Mouse (Mus musculus): ENCODE measurements around the gene Mylk2. TPM values are rescaled to one million over a fixed set of nuclear protein-coding genes. Genes with fewer than 3 reads are reported as not detected.

Gene Mylk2
- total and polyA plus RNA-seq, 3 experiments, result not detected

DNA sequence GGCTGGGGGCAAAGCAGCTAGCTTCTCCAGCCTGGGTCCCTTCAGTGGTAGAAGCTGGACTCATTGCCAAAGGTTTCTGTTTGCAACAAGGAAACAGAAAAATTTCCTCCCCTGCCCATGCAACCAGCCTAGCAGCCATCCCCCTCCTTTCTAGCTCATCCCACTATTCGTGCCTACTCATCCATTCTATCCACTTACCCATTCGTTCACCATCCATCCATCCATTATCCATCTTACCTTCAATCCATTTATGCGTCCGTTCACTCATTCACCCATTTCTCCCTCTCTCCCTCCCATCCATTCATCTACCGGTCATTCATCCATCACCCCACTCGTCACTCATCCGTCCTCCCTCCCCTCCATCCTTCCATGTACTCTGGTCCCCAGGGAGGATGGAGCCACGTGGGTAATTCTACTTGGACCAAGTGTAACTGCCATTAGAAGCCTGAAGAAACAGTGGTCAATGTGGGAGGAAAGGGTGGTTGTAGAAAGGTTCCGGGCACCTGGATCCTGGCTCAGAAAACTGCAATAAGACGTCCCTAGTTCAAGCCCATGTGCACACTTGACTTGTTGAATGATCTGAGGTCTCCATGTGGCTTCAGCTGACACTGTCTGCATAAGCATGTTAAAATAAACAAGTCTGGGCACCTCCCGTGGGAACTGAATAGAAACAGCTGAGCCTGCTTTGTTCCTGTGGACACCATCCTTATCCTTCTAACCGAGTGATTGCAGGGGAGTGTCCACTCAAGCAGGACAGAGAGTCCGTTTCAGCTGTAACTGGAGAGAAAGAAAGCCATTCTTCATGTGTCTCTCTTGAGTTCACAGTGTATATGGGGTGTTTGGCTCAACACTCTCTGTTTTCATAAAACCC lies 40.9 kb downstream of the Mylk2 start:
- H3K36me3 ChIP-seq (ENCODE audit: control insufficient read depth in 1 of 2, insufficient read depth in 2 of 2, low read length in 2 of 2), result no peaks in the 10 kb centered on the region

GRCm38 (mm10) chr2:152958116-152958515 lies 47.0 kb downstream of the Mylk2 start:
- Histone ChIP-seq H3K27me3 (ENCODE audit: control insufficient read depth in 1 of 2, insufficient read depth in 2 of 2, low read length in 2 of 2) (peaks cover 2 to 6% of the 10 kb centered on the region in 2 experiments), H3K27ac (ENCODE audit: control insufficient read depth, low read depth, low read length) (no peak overlapping the region), H3K4me3 (ENCODE audit: control insufficient read depth in 1 of 2, insufficient read depth in 1 of 2, low read depth in 2 of 2, low read length in 2 of 2) (no peak overlapping the region), H3K79me2 (ENCODE audit: control insufficient read depth, insufficient read depth, low read length, poor library complexity) (no peaks in the 10 kb centered on the region), H3K9ac (ENCODE audit: control insufficient read depth, low read depth, low read length, poor library complexity, severe bottlenecking) (no peak overlapping the region), H3K9me3 (replicated peaks; ENCODE audit: insufficient read depth, low read length) (no peaks in the 10 kb centered on the region), H3K36me3 (ENCODE audit: control insufficient read depth in 1 of 2, insufficient read depth in 2 of 2, low read length in 2 of 2) (no peaks in the 10 kb centered on the region; a peak in 1 of 4 replicates), H3K4me1 (ENCODE audit: control insufficient read depth in 1 of 2, insufficient read depth in 2 of 2, low read length in 2 of 2) (no peaks in the 10 kb centered on the region)
- no peak for TF ChIP-seq BHLHE40 (IDR thresholded peaks at IDR 0.05; ENCODE audit: borderline replicate concordance, low read depth, low read length)
- TF ChIP-seq MAX (IDR thresholded peaks at IDR 0.05; ENCODE audit: low read length), result no peak
- no peak for TF ChIP-seq GATA1 (IDR thresholded peaks at IDR 0.05; ENCODE audit: low read depth, low read length)
- no peak for TF ChIP-seq JUND (IDR thresholded peaks at IDR 0.05; ENCODE audit: low read depth, low read length)
- TF ChIP-seq MXI1 (IDR thresholded peaks at IDR 0.05; ENCODE audit: low read depth, low read length), result no peak
- TF ChIP-seq RCOR1 (IDR thresholded peaks at IDR 0.05; ENCODE audit: low read depth, low read length), result no peak
- TF ChIP-seq KAT2A (conservative IDR thresholded peaks at IDR 0.05; ENCODE audit: low read depth, low read length), result no peak
- no peak for TF ChIP-seq SIN3A (IDR thresholded peaks at IDR 0.05; ENCODE audit: low read length)
- no peak for TF ChIP-seq USF2 (IDR thresholded peaks at IDR 0.05; ENCODE audit: borderline replicate concordance in 1 of 2, insufficient read depth in 1 of 2, low read depth in 1 of 2, low read length in 2 of 2)
- no peak for TF ChIP-seq HCFC1 (IDR thresholded peaks at IDR 0.05; ENCODE audit: low read depth, low read length)
- no peak for TF ChIP-seq TBP (IDR thresholded peaks at IDR 0.05; ENCODE audit: low read depth, low read length)
- TF ChIP-seq POLR2AphosphoS5 (IDR thresholded peaks at IDR 0.05; ENCODE audit: borderline replicate concordance, low read depth, low read length), result no peak
- no peak for TF ChIP-seq NELFE (IDR thresholded peaks at IDR 0.05; ENCODE audit: low read depth, low read length)
- TF ChIP-seq MYB (IDR thresholded peaks at IDR 0.05; ENCODE audit: low read depth, low read length), result no peak
- TF ChIP-seq MAFK (IDR thresholded peaks at IDR 0.05; ENCODE audit: borderline replicate concordance, low read depth, low read length), result no peak
- TF ChIP-seq ZC3H11A (IDR thresholded peaks at IDR 0.05; ENCODE audit: low read depth, low read length), result no peak
- no peak for DNase-seq (ENCODE audit: low read depth, low spot score)

More for the DNA sequence above, 40.9 kb downstream of the Mylk2 start:
- H3K9ac ChIP-seq (ENCODE audit: control insufficient read depth, low read depth, low read length, poor library complexity, severe bottlenecking), result no peak overlapping the region
- H3K9me3 ChIP-seq (replicated peaks; ENCODE audit: insufficient read depth, low read length), result no peaks in the 10 kb centered on the region
- TF ChIP-seq ELF1 (IDR thresholded peaks at IDR 0.05; ENCODE audit: low read depth, low read length), result no peak
- TF ChIP-seq E2F4 (IDR thresholded peaks at IDR 0.05; ENCODE audit: borderline replicate concordance, low read depth, low read length), result no peak
- no peak for TF ChIP-seq MAFK (IDR thresholded peaks at IDR 0.05; ENCODE audit: borderline replicate concordance, low read depth, low read length)
- no peak for TF ChIP-seq MAZ (IDR thresholded peaks at IDR 0.05; ENCODE audit: low read depth, low read length)
- no peak for TF ChIP-seq POLR2A (IDR thresholded peaks at IDR 0.05; ENCODE audit: control insufficient read depth in 1 of 2, insufficient read depth in 1 of 2, low read depth in 1 of 2, low read length in 2 of 2, poor library complexity in 1 of 2)
- TF ChIP-seq POLR2AphosphoS2 (IDR thresholded peaks at IDR 0.05; ENCODE audit: low read length), result no peak
- TF ChIP-seq MYB (IDR thresholded peaks at IDR 0.05; ENCODE audit: low read depth, low read length), result no peak
- no peak for TF ChIP-seq ZMIZ1 (IDR thresholded peaks at IDR 0.05; ENCODE audit: low read depth, low read length)
- no peak for TF ChIP-seq POLR2AphosphoS5 (IDR thresholded peaks at IDR 0.05; ENCODE audit: borderline replicate concordance, low read depth, low read length)
- TF ChIP-seq NELFE (IDR thresholded peaks at IDR 0.05; ENCODE audit: low read depth, low read length), result no peak
- TF ChIP-seq CHD2 (IDR thresholded peaks at IDR 0.05; ENCODE audit: low read length), result no peak
- no peak for TF ChIP-seq SIN3A (IDR thresholded peaks at IDR 0.05; ENCODE audit: low read length)
- no peak for TF ChIP-seq MAX (IDR thresholded peaks at IDR 0.05; ENCODE audit: low read length)
- TF ChIP-seq HCFC1 (IDR thresholded peaks at IDR 0.05; ENCODE audit: low read depth, low read length), result no peak
- TF ChIP-seq ZC3H11A (IDR thresholded peaks at IDR 0.05; ENCODE audit: low read depth, low read length), result no peak
- H3K27ac ChIP-seq (ENCODE audit: control insufficient read depth, low read depth, low read length), result no peak overlapping the region
- peaks cover 20 to 23% of the 10 kb centered on the region in 2 experiments for H3K27me3 ChIP-seq (ENCODE audit: control insufficient read depth in 1 of 2, insufficient read depth in 2 of 2, low read length in 2 of 2)
- DNase-seq (ENCODE audit: low read depth, low spot score), result no peak
- H3K4me1 ChIP-seq (ENCODE audit: control insufficient read depth in 1 of 2, insufficient read depth in 2 of 2, low read length in 2 of 2), result no peaks in the 10 kb centered on the region
- H3K79me2 ChIP-seq (ENCODE audit: control insufficient read depth, insufficient read depth, low read length, poor library complexity), result no peaks in the 10 kb centered on the region
- H3K4me3 ChIP-seq (ENCODE audit: control insufficient read depth in 1 of 2, insufficient read depth in 1 of 2, low read depth in 2 of 2, low read length in 2 of 2), result no peak overlapping the region
